Mouse (Mus musculus): Measurements from ENCODE around the gene Zfp566. TPM values are rescaled to one million over a fixed set of nuclear protein-coding genes. Genes with fewer than 3 reads are reported as not detected.

Zfp566 gene
- polyA plus RNA-seq, 1 experiment from 2014 or later: 8.1 TPM

- peak; percentile 85 for ATAC-seq (ENCODE audit: borderline replicate concordance, extremely low read depth, low FRiP score, low TSS enrichment)
- peak within 1 kb of the TSS; percentile 64 for H3K4me3 ChIP-seq
- no peaks in the 10 kb centered on the region for H3K9me3 ChIP-seq
- H3K27me3 ChIP-seq: no peaks in the 10 kb centered on the region
- WGBS: under 1% methylated on average over 26 of the region's 26 CpGs
- peaks cover 15% of the 10 kb centered on the region for H3K36me3 ChIP-seq
- peak within 1 kb of the TSS; percentile 73 for H3K9ac ChIP-seq
- peak within 1 kb of the TSS; percentile 96 for H3K27ac ChIP-seq
- H3K4me1 ChIP-seq: peaks cover 22% of the 10 kb centered on the region
- H3K4me2 ChIP-seq: peak within 1 kb of the TSS; percentile 60
Measured at GRCm38 (mm10) chr7:30094646-30095429, 4.5 kb upstream of the Zfp566 start, which contains the start of gene Zfp260. Zfp260 (plus strand) TSS chr7:30094777.

- 73% methylated on average over 6 of the region's 6 CpGs for WGBS
- Histone ChIP-seq H3K9me3 (no peaks in the 10 kb centered on the region), H3K4me3 (peak overlapping the region; percentile 64), H3K27ac (no peak overlapping the region), H3K36me3 (peaks cover 6% of the 10 kb centered on the region; the same call in 1 of the 2 replicates), H3K27me3 (no peaks in the 10 kb centered on the region), H3K4me2 (peak overlapping the region; percentile 60), H3K9ac (no peak overlapping the region), H3K4me1 (peaks cover 30% of the 10 kb centered on the region)
- no peak for ATAC-seq (ENCODE audit: borderline replicate concordance, extremely low read depth, low FRiP score, low TSS enrichment)
Measured at GRCm38 (mm10) chr7:30093918-30094415, 3.6 kb upstream of the Zfp566 start.

- no peaks in the 10 kb centered on the region for H3K9me3 ChIP-seq
- H3K4me3 ChIP-seq: no peak overlapping the region
- no peak overlapping the region for H3K9ac ChIP-seq
- H3K4me2 ChIP-seq: no peak overlapping the region
- no peak for ATAC-seq (ENCODE audit: borderline replicate concordance, extremely low read depth, low FRiP score, low TSS enrichment)
- no peak overlapping the region for H3K27ac ChIP-seq
- H3K36me3 ChIP-seq: no peaks in the 10 kb centered on the region
- whole genome bisulfite sequencing: 77% methylated on average over 9 of the region's 9 CpGs
- no peaks in the 10 kb centered on the region for H3K27me3 ChIP-seq
- peaks cover 32% of the 10 kb centered on the region for H3K4me1 ChIP-seq
Measured at GRCm38 (mm10) chr7:30092666-30093065, 2.3 kb upstream of the Zfp566 start.

- H3K4me2 ChIP-seq: peak overlapping the region; percentile 82
- H3K4me3 ChIP-seq: peak overlapping the region; percentile 79
- H3K9me3 ChIP-seq: no peaks in the 10 kb centered on the region
- H3K27me3 ChIP-seq: no peaks in the 10 kb centered on the region
- 0 out of 2 replicates have a peak, but pooled peaks have one; percentile 1 for ATAC-seq (ENCODE audit: borderline replicate concordance, extremely low read depth, low FRiP score, low TSS enrichment)
- 0 out of 2 replicates have a peak overlapping the region, but pooled peaks have one; percentile 23 for H3K9ac ChIP-seq
- peaks cover 24% of the 10 kb centered on the region for H3K4me1 ChIP-seq
- 7% methylated on average over 9 of the region's 9 CpGs for WGBS
- peaks cover 8% of the 10 kb centered on the region for H3K36me3 ChIP-seq
- H3K27ac ChIP-seq: peak overlapping the region; percentile 72
Measured at GRCm38 (mm10) chr7:30090970-30091585, 751 bp upstream of the Zfp566 start.

GRCm38 (mm10) chr7:30089405-30089804, 922 bp downstream of the Zfp566 start:
- Histone ChIP-seq H3K27me3 (no peaks in the 10 kb centered on the region), H3K9me3 (no peaks in the 10 kb centered on the region), H3K4me1 (peaks cover 23% of the 10 kb centered on the region), H3K36me3 (peaks cover 24% of the 10 kb centered on the region), H3K4me2 (peak overlapping the region; percentile 82), H3K4me3 (peak overlapping the region; percentile 79), H3K27ac (no peak overlapping the region), H3K9ac (peak overlapping the region; percentile 70)
- WGBS: 8% methylated on average over 6 of the region's 6 CpGs
- ATAC-seq (ENCODE audit: borderline replicate concordance, extremely low read depth, low FRiP score, low TSS enrichment): no peak

GRCm38 (mm10) chr7:30086524-30086923, 3.8 kb downstream of the Zfp566 start:
- peaks cover 16% of the 10 kb centered on the region for H3K4me1 ChIP-seq
- H3K4me2 ChIP-seq: no peak overlapping the region
- H3K9ac ChIP-seq: no peak overlapping the region
- peaks cover 29% of the 10 kb centered on the region for H3K36me3 ChIP-seq
- no peak overlapping the region for H3K27ac ChIP-seq
- no peaks in the 10 kb centered on the region for H3K27me3 ChIP-seq
- H3K4me3 ChIP-seq: no peak overlapping the region
- WGBS: 90% methylated on average over 9 of the region's 9 CpGs
- no peak for ATAC-seq (ENCODE audit: borderline replicate concordance, extremely low read depth, low FRiP score, low TSS enrichment)
- no peaks in the 10 kb centered on the region for H3K9me3 ChIP-seq

GRCm38 (mm10) chr7:30072146-30073028, 17.9 kb downstream of the Zfp566 start, which contains the start of gene Zfp82:
Zfp82 (minus strand) TSS chr7:30072900.
- ATAC-seq (ENCODE audit: borderline replicate concordance, extremely low read depth, low FRiP score, low TSS enrichment): peak; percentile 89
- Histone ChIP-seq H3K27ac (0 out of 2 replicates have a peak within 1 kb of the TSS, but pooled peaks have one; percentile 29), H3K9ac (peak within 1 kb of the TSS; percentile 60), H3K4me2 (peak within 1 kb of the TSS; percentile 87), H3K36me3 (peaks cover 13% of the 10 kb centered on the region), H3K4me3 (peak within 1 kb of the TSS; percentile 71), H3K4me1 (no peaks in the 10 kb centered on the region), H3K27me3 (no peaks in the 10 kb centered on the region), H3K9me3 (no peaks in the 10 kb centered on the region)
- WGBS: under 1% methylated on average over 50 of the region's 50 CpGs

- Histone ChIP-seq H3K4me1 (no peaks in the 10 kb centered on the region), H3K4me3 (no peak overlapping the region), H3K9me3 (no peaks in the 10 kb centered on the region), H3K27me3 (no peaks in the 10 kb centered on the region), H3K27ac (no peak overlapping the region), H3K36me3 (peaks cover 32% of the 10 kb centered on the region), H3K9ac (no peak overlapping the region), H3K4me2 (no peak overlapping the region)
- no peak for ATAC-seq (ENCODE audit: borderline replicate concordance, extremely low read depth, low FRiP score, low TSS enrichment)
- 81% methylated on average over 5 of the region's 5 CpGs for WGBS
Measured at GRCm38 (mm10) chr7:30064622-30065021, 25.7 kb downstream of the Zfp566 start.

- Histone ChIP-seq H3K9ac (no peak overlapping the region), H3K4me1 (no peaks in the 10 kb centered on the region), H3K9me3 (no peaks in the 10 kb centered on the region), H3K27me3 (no peaks in the 10 kb centered on the region), H3K4me3 (no peak overlapping the region), H3K27ac (no peak overlapping the region), H3K36me3 (peaks cover 22% of the 10 kb centered on the region; the same call in 1 of the 2 replicates), H3K4me2 (no peak overlapping the region)
- no peak for ATAC-seq (ENCODE audit: borderline replicate concordance, extremely low read depth, low FRiP score, low TSS enrichment)
- WGBS: 84% methylated on average over 5 of the region's 5 CpGs
Measured at GRCm38 (mm10) chr7:30062478-30062877, 27.8 kb downstream of the Zfp566 start.

- H3K36me3 ChIP-seq: peaks cover 33% of the 10 kb centered on the region
- no peak overlapping the region for H3K4me3 ChIP-seq
- no peak overlapping the region for H3K4me2 ChIP-seq
- WGBS: 88% methylated on average over 6 of the region's 6 CpGs
- ATAC-seq (ENCODE audit: borderline replicate concordance, extremely low read depth, low FRiP score, low TSS enrichment): no peak
- no peaks in the 10 kb centered on the region for H3K4me1 ChIP-seq
- no peaks in the 10 kb centered on the region for H3K9me3 ChIP-seq
- H3K9ac ChIP-seq: no peak overlapping the region
- no peak overlapping the region for H3K27ac ChIP-seq
- no peaks in the 10 kb centered on the region for H3K27me3 ChIP-seq
Measured at GRCm38 (mm10) chr7:30060341-30060740, 30.0 kb downstream of the Zfp566 start.

GRCm38 (mm10) chr7:30053591-30053990, 36.7 kb downstream of the Zfp566 start:
- H3K4me1 ChIP-seq: peaks cover 11% of the 10 kb centered on the region
- no peak overlapping the region for H3K27ac ChIP-seq
- H3K9ac ChIP-seq: no peak overlapping the region
- H3K36me3 ChIP-seq: peaks cover 16% of the 10 kb centered on the region
- no peak for ATAC-seq (ENCODE audit: borderline replicate concordance, extremely low read depth, low FRiP score, low TSS enrichment)
- no peaks in the 10 kb centered on the region for H3K27me3 ChIP-seq
- no peak overlapping the region for H3K4me2 ChIP-seq
- H3K9me3 ChIP-seq: no peaks in the 10 kb centered on the region
- 2% methylated on average over 3 of the region's 3 CpGs for WGBS
- H3K4me3 ChIP-seq: no peak overlapping the region
